Mouse (Mus musculus) forebrain, embryonic 14.5 days (tissue): Measurements from ENCODE around the gene Rpl32. TPM values are rescaled to one million over a fixed set of nuclear protein-coding genes. Genes with fewer than 3 reads are reported as not detected.

Experiments used
- ATAC-seq: fragments of 200-750 bp; cut with Nextera tagmentation; 2 replicates; pipeline ENCODE4 v1.8.0; 2017; ENCODE audit warnings: mild to moderate bottlenecking, moderate library complexity
- DNase-seq: peaks from one replicate; pipeline ENCODE4 v3.0.0-alpha.2; 2015; ENCODE audit warnings: low spot score
- H3K27ac ChIP-seq: fragments of 300-500 bp; sonication (generic); 2 replicates; pipeline ENCODE4 v1.5.1; 2014; ENCODE audit warnings: low read depth, mild to moderate bottlenecking, control low read depth, low read length, moderate library complexity
- H3K27me3 ChIP-seq: fragments of 300-500 bp; sonication (generic); replicated peaks from 2 replicates; pipeline ENCODE4 v1.6.1; 2014; ENCODE audit warnings: low read length, control low read depth, mixed read lengths; ENCODE audit not compliant: control insufficient read depth, insufficient read depth
- H3K36me3 ChIP-seq: fragments of 300-500 bp; sonication (generic); 2 replicates; pipeline ENCODE4 v1.6.1; 2014; ENCODE audit warnings: low read length, control low read depth; ENCODE audit not compliant: control insufficient read depth, insufficient read depth
- H3K4me1 ChIP-seq: fragments of 300-500 bp; sonication (generic); 2 replicates; pipeline ENCODE4 v1.6.1; 2014; ENCODE audit warnings: antibody characterized with exemption, low read length, control low read depth; ENCODE audit not compliant: control insufficient read depth, insufficient read depth
- H3K4me2 ChIP-seq: fragments of 300-500 bp; sonication (generic); 2 replicates; pipeline ENCODE4 v1.6.1; 2014; ENCODE audit warnings: mild to moderate bottlenecking, control low read depth, low read length
- H3K4me3 ChIP-seq: fragments of 300-500 bp; sonication (generic); 2 replicates; pipeline ENCODE4 v1.5.1; 2014; ENCODE audit warnings: low read depth, low read length, control low read depth
- H3K9ac ChIP-seq: fragments of 300-500 bp; sonication (generic); 2 replicates; pipeline ENCODE4 v1.6.1; 2014; ENCODE audit warnings: mild to moderate bottlenecking, low read length, control low read depth, moderate library complexity
- H3K9me3 ChIP-seq: fragments of 300-500 bp; sonication (generic); replicated peaks from 2 replicates; pipeline ENCODE4 v1.6.1; 2016; ENCODE audit warnings: low read length, control low read depth, mixed read lengths; ENCODE audit not compliant: control insufficient read depth
- WGBS: fragments of 180-500 bp; shearing (Covaris S2); extraction: QIAGEN DNeasy Blood & Tissue Kit; methylation state at CpG from one replicate; pipeline ENCODE4 v1.1.7; 2014; 5-methylcytosine and 5-hydroxymethylcytosine counted together
- microRNA-seq: library from miRNA; unstranded; fragments of <30 nt; microRNA quantifications from one replicate; pipeline ENCODE4, GENCODE M21; 2016
- polyA plus RNA-seq: library from polyadenylated mRNA; unstranded; fragments of >200 nt; fragmentation: Nextera tagmentation; extraction: Ambion mirVana; gene quantifications from 2 replicates; pipeline ENCODE4 v1.2.1, GENCODE M21; 2014

Rpl32 gene
- polyA plus RNA-seq, 1 experiment from 2014 or later: 1,743 TPM

DNA sequence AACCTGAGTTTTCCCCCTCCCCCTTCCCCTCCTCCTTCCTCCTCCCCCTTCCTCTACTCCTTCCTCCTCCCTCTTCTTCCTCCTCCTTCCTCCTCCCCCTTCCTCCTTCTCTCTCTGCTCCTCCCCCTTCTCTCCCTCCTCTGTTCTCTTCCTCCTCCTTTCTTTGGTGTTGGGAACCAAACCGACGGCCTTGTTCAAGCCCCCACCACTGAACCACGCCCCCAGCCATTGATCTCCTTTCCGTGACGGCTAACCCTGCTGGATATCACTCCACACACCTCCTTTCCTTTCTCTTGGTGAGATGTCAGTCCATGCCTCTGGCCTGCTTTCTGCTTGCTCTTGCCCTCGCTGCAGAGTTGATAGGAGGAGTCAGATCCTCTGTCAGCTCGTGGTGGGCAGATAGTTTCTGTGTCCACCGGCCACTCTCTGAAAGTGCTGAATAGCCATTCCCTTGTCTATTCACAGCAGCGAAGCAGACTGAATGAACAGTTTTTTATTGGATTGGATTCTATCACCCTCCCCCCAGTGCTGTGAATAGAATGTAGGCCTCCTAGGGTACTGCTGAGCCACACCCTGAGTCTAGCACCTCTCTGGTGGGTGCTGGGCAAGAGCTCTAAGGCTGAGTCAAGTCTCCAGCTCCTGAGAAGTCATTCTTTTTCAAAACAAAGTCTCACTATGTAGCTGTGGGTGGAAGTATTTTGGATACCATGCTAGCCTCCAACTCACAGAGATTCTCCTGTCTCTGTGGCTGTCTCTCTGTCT, 46.4 kb downstream of the Rpl32 start, which contains the start of gene Tmem40:
Gene Tmem40 (minus strand): TSS at position 416 of the 762 bp plus-strand sequence.
- DNase-seq (no peak), ATAC-seq (no peak)
- WGBS: under 1% methylated on average over 9 of the region's 9 CpGs
- Histone ChIP-seq H3K4me1 (0 out of 2 replicates have a peak, but pooled peaks cover 4% of the 10 kb centered on the region), H3K36me3 (no peaks in the 10 kb centered on the region), H3K27me3 (no peaks in the 10 kb centered on the region), H3K27ac (no peak within 1 kb of the TSS), H3K4me3 (no peak within 1 kb of the TSS), H3K9ac (no peak within 1 kb of the TSS), H3K9me3 (no peaks in the 10 kb centered on the region), H3K4me2 (no peak within 1 kb of the TSS)

DNA sequence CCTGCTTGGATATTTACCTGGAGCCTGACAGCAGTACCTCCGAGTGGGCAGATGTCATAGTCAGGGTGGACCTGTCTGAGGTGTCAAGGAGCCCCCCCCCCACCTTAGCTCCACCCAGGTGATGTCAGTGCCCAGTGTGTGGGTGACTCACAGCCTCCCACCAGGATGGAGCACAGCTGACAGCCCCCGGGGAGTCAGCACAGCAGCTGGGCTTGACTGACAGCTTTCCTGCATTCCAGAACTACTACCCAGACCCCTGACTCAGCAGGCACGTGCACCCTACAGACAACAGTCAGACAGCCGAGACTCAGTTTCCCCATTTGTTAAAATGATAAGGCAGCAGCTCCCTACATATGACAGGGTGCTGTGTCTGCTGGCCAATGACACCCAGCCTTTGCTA, 47.6 kb downstream of the Rpl32 start:
- H3K4me1 ChIP-seq: 0 out of 2 replicates have a peak, but pooled peaks cover 4% of the 10 kb centered on the region
- no peak overlapping the region for H3K9ac ChIP-seq
- no peaks in the 10 kb centered on the region for H3K36me3 ChIP-seq
- H3K27me3 ChIP-seq: no peaks in the 10 kb centered on the region
- 55% methylated on average over 4 of the region's 4 CpGs for WGBS
- H3K27ac ChIP-seq: no peak overlapping the region
- H3K4me2 ChIP-seq: no peak overlapping the region
- ATAC-seq (no peak), DNase-seq (no peak)
- no peak overlapping the region for H3K4me3 ChIP-seq
- no peaks in the 10 kb centered on the region for H3K9me3 ChIP-seq

- Histone ChIP-seq H3K36me3 (no peaks in the 10 kb centered on the region), H3K27ac (no peak overlapping the region), H3K4me1 (0 out of 2 replicates have a peak, but pooled peaks cover 4% of the 10 kb centered on the region), H3K27me3 (no peaks in the 10 kb centered on the region), H3K9ac (no peak overlapping the region), H3K9me3 (no peaks in the 10 kb centered on the region), H3K4me3 (no peak overlapping the region), H3K4me2 (no peak overlapping the region)
- 85% methylated on average over 4 of the region's 4 CpGs for WGBS
- ATAC-seq: no peak
- DNase-seq: no peak
These were observed 48.4 kb downstream of the Rpl32 start for GRCm38 (mm10) chr6:115760137-115760536.

DNA sequence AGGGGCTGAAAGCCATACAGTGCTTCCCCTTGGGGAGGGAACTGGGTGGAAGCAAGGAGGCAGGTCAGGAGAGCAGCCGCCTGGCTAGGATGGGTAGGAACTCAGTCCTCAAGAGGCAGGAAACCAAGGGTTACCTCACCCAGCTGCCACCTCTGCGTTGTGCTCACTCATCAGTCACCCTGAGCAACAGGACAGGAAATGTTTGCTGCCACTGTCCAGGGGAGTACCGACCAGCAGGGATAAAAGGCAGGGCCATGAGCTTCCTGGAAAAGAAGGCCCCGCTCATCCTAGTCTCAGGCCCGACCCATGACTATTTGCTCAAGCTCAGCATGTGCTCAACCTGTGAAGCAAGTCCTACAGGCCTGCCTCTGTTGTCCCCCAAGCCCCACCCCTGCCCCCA, 49.1 kb downstream of the Rpl32 start:
- Histone ChIP-seq H3K27me3 (no peaks in the 10 kb centered on the region), H3K9me3 (no peaks in the 10 kb centered on the region), H3K36me3 (no peaks in the 10 kb centered on the region), H3K4me2 (no peak overlapping the region), H3K9ac (no peak overlapping the region), H3K27ac (no peak overlapping the region), H3K4me3 (no peak overlapping the region), H3K4me1 (0 out of 2 replicates have a peak, but pooled peaks cover 4% of the 10 kb centered on the region)
- 80% methylated on average over 5 of the region's 5 CpGs for WGBS
- no peak for ATAC-seq
- no peak for DNase-seq

GRCm38 (mm10) chr6:115758981-115759435, 49.5 kb downstream of the Rpl32 start:
- Histone ChIP-seq H3K27ac (no peak overlapping the region), H3K27me3 (no peaks in the 10 kb centered on the region), H3K4me3 (no peak overlapping the region), H3K9me3 (no peaks in the 10 kb centered on the region), H3K9ac (no peak overlapping the region), H3K4me1 (0 out of 2 replicates have a peak, but pooled peaks cover 4% of the 10 kb centered on the region), H3K36me3 (no peaks in the 10 kb centered on the region), H3K4me2 (no peak overlapping the region)
- ATAC-seq (no peak), DNase-seq (no peak)
- WGBS: 69% methylated on average over 9 of the region's 9 CpGs

- H3K4me2 ChIP-seq: no peak overlapping the region
- H3K4me1 ChIP-seq: no peaks in the 10 kb centered on the region
- DNase-seq (no peak), ATAC-seq (no peak)
- H3K9me3 ChIP-seq: no peaks in the 10 kb centered on the region
- H3K27me3 ChIP-seq: no peaks in the 10 kb centered on the region
- no peak overlapping the region for H3K27ac ChIP-seq
- H3K4me3 ChIP-seq: no peak overlapping the region
- whole genome bisulfite sequencing: 85% methylated on average over 7 of the region's 7 CpGs
- H3K9ac ChIP-seq: no peak overlapping the region
- H3K36me3 ChIP-seq: no peaks in the 10 kb centered on the region
These were observed 53.0 kb downstream of the Rpl32 start for GRCm38 (mm10) chr6:115755536-115755935.

Small RNA genes within 50 kb of the gene (microRNA-seq; reads per million reads assigned to microRNA genes)
- not detected for gene Mir7660

Other genes starting within 250 kb of the Rpl32 start
- 0.14 and 0.30 TPM in 2 replicates for gene Mkrn2os, start 216.2 kb downstream of the Rpl32 start, polyA plus RNA-seq
- gene Mkrn2, start 206.8 kb downstream of the Rpl32 start, polyA plus RNA-seq: 44.0 and 47.2 TPM in 2 replicates
- gene Raf1, start 132.1 kb downstream of the Rpl32 start, polyA plus RNA-seq: 150 and 158 TPM in 2 replicates
- gene Tmem40, start 46.3 kb downstream of the Rpl32 start, polyA plus RNA-seq: 0.56 and 0.90 TPM in 2 replicates
- 14.4 and 17.1 TPM in 2 replicates for gene Cand2, start 34.2 kb downstream of the Rpl32 start, polyA plus RNA-seq
- gene Efcab12, start 29.7 kb upstream of the Rpl32 start, polyA plus RNA-seq: 1.4 and 1.6 TPM in 2 replicates
- gene Mbd4, start 44.6 kb upstream of the Rpl32 start, polyA plus RNA-seq: 9.3 and 11.3 TPM in 2 replicates
- gene Ift122, start 44.7 kb upstream of the Rpl32 start, polyA plus RNA-seq: 16.9 and 23.2 TPM in 2 replicates
- gene Rho, start 123.0 kb upstream of the Rpl32 start, polyA plus RNA-seq: 0.19 and 0.30 TPM in 2 replicates
- not detected in 2 replicates for gene H1foo, start 136.2 kb upstream of the Rpl32 start, polyA plus RNA-seq
- 15.3 and 19.6 TPM in 2 replicates for gene Plxnd1, start 186.3 kb upstream of the Rpl32 start, polyA plus RNA-seq